Mouse (Mus musculus): ENCODE measurements around the gene Pard3. TPM values are rescaled to one million over a fixed set of nuclear protein-coding genes. Genes with fewer than 3 reads are reported as not detected.

Gene Pard3
- polyA plus RNA-seq, 1 experiment from 2014 or later, result 16.4 TPM

- no peak for ATAC-seq
- no peaks in the 10 kb centered on the region for H3K36me3 ChIP-seq (ENCODE audit: control insufficient read depth, insufficient read depth)
- H3K27me3 ChIP-seq (replicated peaks; ENCODE audit: control insufficient read depth, insufficient read depth, low read length), result peaks cover 2% of the 10 kb centered on the region; the same call in 1 of the 2 replicates
- no peak overlapping the region for H3K4me2 ChIP-seq (ENCODE audit: low read length)
- 72% methylated on average over 2 of the region's 2 CpGs for WGBS
- H3K4me1 ChIP-seq (replicated peaks; ENCODE audit: control insufficient read depth, insufficient read depth, low read length), result peaks cover 10% of the 10 kb centered on the region
- H3K9me3 ChIP-seq (ENCODE audit: control insufficient read depth, low read length), result no peaks in the 10 kb centered on the region
- no peak overlapping the region for H3K4me3 ChIP-seq (replicated peaks; ENCODE audit: low read length)
- H3K9ac ChIP-seq (replicated peaks; ENCODE audit: low read depth, low read length), result no peak overlapping the region
- no peak overlapping the region for H3K27ac ChIP-seq (ENCODE audit: low read length)
These were observed 4.9 kb upstream of the Pard3 start for GRCm38 (mm10) chr8:127058759-127059158.

DNA sequence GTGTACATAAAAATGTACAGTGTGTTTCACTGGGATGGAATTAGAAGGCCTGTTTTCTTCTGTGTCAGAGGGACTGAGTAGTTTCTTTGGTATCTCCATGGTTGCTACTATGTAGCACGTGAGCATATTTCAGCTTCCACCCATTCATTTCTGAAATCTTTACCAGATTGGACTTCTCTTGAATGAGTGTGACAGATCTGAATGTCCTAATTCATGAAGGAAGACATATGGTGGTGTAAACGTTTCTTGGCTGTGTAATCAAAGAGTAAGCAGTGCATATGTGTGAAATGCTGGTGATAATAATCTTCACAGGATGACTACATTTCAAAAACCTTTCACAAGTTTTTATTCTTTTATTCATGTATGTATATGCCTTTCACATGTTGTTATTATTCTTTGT lies 3.9 kb upstream of the Pard3 start:
- Histone ChIP-seq H3K9me3 (ENCODE audit: control insufficient read depth, low read length) (no peaks in the 10 kb centered on the region), H3K36me3 (ENCODE audit: control insufficient read depth, insufficient read depth) (no peaks in the 10 kb centered on the region), H3K27ac (ENCODE audit: low read length) (no peak overlapping the region), H3K4me3 (replicated peaks; ENCODE audit: low read length) (no peak overlapping the region), H3K4me1 (replicated peaks; ENCODE audit: control insufficient read depth, insufficient read depth, low read length) (peaks cover 11% of the 10 kb centered on the region), H3K27me3 (replicated peaks; ENCODE audit: control insufficient read depth, insufficient read depth, low read length) (peaks cover 2% of the 10 kb centered on the region; the same call in 1 of the 2 replicates), H3K4me2 (ENCODE audit: low read length) (no peak overlapping the region), H3K9ac (replicated peaks; ENCODE audit: low read depth, low read length) (no peak overlapping the region)
- WGBS, result 47% methylated on average over 2 of the region's 2 CpGs
- no peak for ATAC-seq

DNA sequence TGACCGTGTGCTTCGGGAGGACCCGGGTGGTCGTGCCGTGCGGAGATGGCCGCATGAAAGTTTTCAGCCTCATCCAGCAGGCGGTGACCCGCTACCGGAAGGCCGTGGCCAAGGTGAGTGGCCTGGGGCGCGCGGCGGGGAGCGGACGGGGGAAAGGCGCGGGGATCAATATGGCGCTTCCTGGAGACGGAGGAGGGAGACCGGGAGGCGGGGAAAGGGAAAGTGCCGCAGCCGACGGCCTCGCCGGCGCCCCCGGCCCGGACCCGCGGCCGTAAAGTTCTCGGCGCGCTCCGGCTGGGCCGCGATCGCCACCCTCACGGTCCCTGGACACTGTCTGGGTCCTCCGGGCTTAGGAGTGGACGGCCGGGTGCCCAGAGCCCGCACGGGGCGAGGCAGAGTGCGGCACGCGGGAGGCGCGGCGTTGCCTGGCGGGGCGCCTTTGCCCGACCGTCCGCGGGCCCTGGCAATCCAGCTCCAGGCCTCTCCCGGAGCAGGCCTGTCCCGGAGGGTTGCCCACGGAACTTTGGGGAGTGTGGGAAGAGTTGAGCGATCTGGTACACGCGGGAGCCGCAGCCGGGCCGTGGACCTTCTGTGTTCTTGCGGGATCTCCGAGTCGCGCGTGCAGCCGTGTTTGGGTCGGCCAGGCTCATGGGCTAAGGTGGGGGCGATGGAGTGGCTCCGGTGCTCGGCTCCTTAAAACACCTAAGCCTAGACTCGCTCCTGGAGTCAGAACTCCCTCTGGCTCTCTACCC lies 844 bp downstream of the Pard3 start:
- H3K4me2 ChIP-seq (ENCODE audit: low read length), result peak overlapping the region; percentile 89
- peak overlapping the region; percentile 88 for H3K27ac ChIP-seq (ENCODE audit: low read length)

GRCm38 (mm10) chr8:127065113-127065473 lies 1.4 kb downstream of the Pard3 start:
- Histone ChIP-seq H3K9me3 (ENCODE audit: control insufficient read depth, low read length) (no peaks in the 10 kb centered on the region), H3K27me3 (replicated peaks; ENCODE audit: control insufficient read depth, insufficient read depth, low read length) (peaks cover 2% of the 10 kb centered on the region; the same call in 1 of the 2 replicates), H3K36me3 (ENCODE audit: control insufficient read depth, insufficient read depth) (no peaks in the 10 kb centered on the region), H3K27ac (ENCODE audit: low read length) (peak overlapping the region; percentile 88), H3K4me2 (ENCODE audit: low read length) (peak overlapping the region; percentile 89), H3K9ac (replicated peaks; ENCODE audit: low read depth, low read length) (peak overlapping the region; percentile 87), H3K4me3 (replicated peaks; ENCODE audit: low read length) (peak overlapping the region; percentile 93), H3K4me1 (replicated peaks; ENCODE audit: control insufficient read depth, insufficient read depth, low read length) (peaks cover 29% of the 10 kb centered on the region)
- no peak for ATAC-seq
- WGBS, result under 1% methylated on average over 10 of the region's 10 CpGs

More for the DNA sequence above, 844 bp downstream of the Pard3 start:
- no peaks in the 10 kb centered on the region for H3K36me3 ChIP-seq (ENCODE audit: control insufficient read depth, insufficient read depth)
- no peaks in the 10 kb centered on the region for H3K9me3 ChIP-seq (ENCODE audit: control insufficient read depth, low read length)
- H3K4me1 ChIP-seq (replicated peaks; ENCODE audit: control insufficient read depth, insufficient read depth, low read length), result peaks cover 24% of the 10 kb centered on the region
- H3K4me3 ChIP-seq (replicated peaks; ENCODE audit: low read length), result peak overlapping the region; percentile 93
- under 1% methylated on average over 60 of the region's 80 CpGs for WGBS
- H3K9ac ChIP-seq (replicated peaks; ENCODE audit: low read depth, low read length), result peak overlapping the region; percentile 87
- ATAC-seq, result peak; percentile 49
- peaks cover 2% of the 10 kb centered on the region; the same call in 1 of the 2 replicates for H3K27me3 ChIP-seq (replicated peaks; ENCODE audit: control insufficient read depth, insufficient read depth, low read length)

DNA sequence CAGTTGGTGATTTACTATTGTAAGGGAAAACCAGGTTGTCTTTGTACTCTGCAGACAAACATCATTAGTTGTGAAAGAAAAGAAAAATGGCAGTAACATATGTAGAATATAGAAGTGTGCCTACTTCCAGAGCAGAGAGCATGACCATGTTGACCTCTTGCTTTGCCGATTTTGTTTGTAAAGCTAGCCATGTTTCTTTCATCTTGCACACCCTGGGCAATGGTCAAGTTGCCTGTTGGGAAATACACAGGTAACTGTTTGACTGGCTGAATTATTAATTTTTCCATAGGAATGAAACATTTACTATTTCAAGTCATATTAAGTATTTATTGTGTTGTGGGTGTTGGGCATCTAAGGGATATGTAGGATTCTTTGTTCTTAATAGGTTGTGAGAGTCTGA lies 2.1 kb downstream of the Pard3 start:
- Histone ChIP-seq H3K9me3 (ENCODE audit: control insufficient read depth, low read length) (no peaks in the 10 kb centered on the region), H3K27ac (ENCODE audit: low read length) (no peak overlapping the region), H3K4me1 (replicated peaks; ENCODE audit: control insufficient read depth, insufficient read depth, low read length) (peaks cover 33% of the 10 kb centered on the region), H3K27me3 (replicated peaks; ENCODE audit: control insufficient read depth, insufficient read depth, low read length) (peaks cover 2% of the 10 kb centered on the region; the same call in 1 of the 2 replicates), H3K4me2 (ENCODE audit: low read length) (peak overlapping the region; percentile 89), H3K9ac (replicated peaks; ENCODE audit: low read depth, low read length) (peak overlapping the region; percentile 87; the same call in 1 of the 2 replicates), H3K36me3 (ENCODE audit: control insufficient read depth, insufficient read depth) (no peaks in the 10 kb centered on the region), H3K4me3 (replicated peaks; ENCODE audit: low read length) (peak overlapping the region; percentile 93)
- no peak for ATAC-seq
- WGBS, result 57% methylated on average over 1 of the region's 1 CpGs

- Histone ChIP-seq H3K27ac (ENCODE audit: low read length) (no peak overlapping the region), H3K4me3 (replicated peaks; ENCODE audit: low read length) (no peak overlapping the region), H3K4me1 (replicated peaks; ENCODE audit: control insufficient read depth, insufficient read depth, low read length) (peaks cover 33% of the 10 kb centered on the region), H3K27me3 (replicated peaks; ENCODE audit: control insufficient read depth, insufficient read depth, low read length) (no peaks in the 10 kb centered on the region), H3K9me3 (ENCODE audit: control insufficient read depth, low read length) (no peaks in the 10 kb centered on the region), H3K4me2 (ENCODE audit: low read length) (no peak overlapping the region), H3K9ac (replicated peaks; ENCODE audit: low read depth, low read length) (no peak overlapping the region), H3K36me3 (ENCODE audit: control insufficient read depth, insufficient read depth) (no peaks in the 10 kb centered on the region)
- no peak for ATAC-seq
These were observed 2.8 kb downstream of the Pard3 start for GRCm38 (mm10) chr8:127066501-127066900.

DNA sequence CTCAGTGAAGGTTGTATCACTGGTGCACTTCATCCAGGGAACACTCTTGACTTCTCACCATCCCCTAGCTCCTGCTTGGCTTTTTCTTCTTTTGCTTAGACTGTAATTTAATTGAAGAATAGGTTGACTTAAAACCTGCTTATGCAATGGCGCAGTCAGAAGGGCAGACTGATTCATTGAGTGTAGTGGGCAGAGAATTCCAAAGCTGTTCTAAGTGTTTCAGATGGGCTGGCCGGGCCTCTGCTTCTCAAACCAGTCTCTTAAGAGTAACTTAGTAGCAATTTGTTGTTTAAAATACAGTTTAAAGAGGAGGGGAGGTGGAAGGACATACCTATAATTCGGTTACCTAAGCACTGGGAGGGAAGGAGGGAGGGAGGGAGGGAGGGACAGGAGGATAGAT lies 5.0 kb downstream of the Pard3 start:
- H3K27me3 ChIP-seq (replicated peaks; ENCODE audit: control insufficient read depth, insufficient read depth, low read length), result no peaks in the 10 kb centered on the region
- H3K4me1 ChIP-seq (replicated peaks; ENCODE audit: control insufficient read depth, insufficient read depth, low read length), result peaks cover 27% of the 10 kb centered on the region
- no peaks in the 10 kb centered on the region for H3K36me3 ChIP-seq (ENCODE audit: control insufficient read depth, insufficient read depth)
- no peak for ATAC-seq
- H3K27ac ChIP-seq (ENCODE audit: low read length), result no peak overlapping the region
- H3K4me3 ChIP-seq (replicated peaks; ENCODE audit: low read length), result no peak overlapping the region
- no peak overlapping the region for H3K4me2 ChIP-seq (ENCODE audit: low read length)
- H3K9ac ChIP-seq (replicated peaks; ENCODE audit: low read depth, low read length), result no peak overlapping the region
- H3K9me3 ChIP-seq (ENCODE audit: control insufficient read depth, low read length), result no peaks in the 10 kb centered on the region
- 85% methylated on average over 3 of the region's 3 CpGs for WGBS

GRCm38 (mm10) chr8:127070225-127070624 lies 6.5 kb downstream of the Pard3 start:
- Histone ChIP-seq H3K9ac (replicated peaks; ENCODE audit: low read depth, low read length) (no peak overlapping the region), H3K27me3 (replicated peaks; ENCODE audit: control insufficient read depth, insufficient read depth, low read length) (no peaks in the 10 kb centered on the region), H3K27ac (ENCODE audit: low read length) (no peak overlapping the region), H3K4me1 (replicated peaks; ENCODE audit: control insufficient read depth, insufficient read depth, low read length) (peaks cover 29% of the 10 kb centered on the region), H3K9me3 (ENCODE audit: control insufficient read depth, low read length) (no peaks in the 10 kb centered on the region), H3K4me3 (replicated peaks; ENCODE audit: low read length) (no peak overlapping the region), H3K36me3 (ENCODE audit: control insufficient read depth, insufficient read depth) (no peaks in the 10 kb centered on the region), H3K4me2 (ENCODE audit: low read length) (no peak overlapping the region)
- WGBS, result 35% methylated on average over 3 of the region's 3 CpGs
- 0 out of 2 replicates have a peak, but pooled peaks have one; percentile 49 for ATAC-seq

- Histone ChIP-seq H3K4me1 (replicated peaks; ENCODE audit: control insufficient read depth, insufficient read depth, low read length) (peaks cover 20% of the 10 kb centered on the region), H3K4me2 (ENCODE audit: low read length) (no peak overlapping the region), H3K9me3 (ENCODE audit: control insufficient read depth, low read length) (no peaks in the 10 kb centered on the region), H3K27ac (ENCODE audit: low read length) (no peak overlapping the region), H3K27me3 (replicated peaks; ENCODE audit: control insufficient read depth, insufficient read depth, low read length) (no peaks in the 10 kb centered on the region), H3K4me3 (replicated peaks; ENCODE audit: low read length) (no peak overlapping the region), H3K9ac (replicated peaks; ENCODE audit: low read depth, low read length) (no peak overlapping the region), H3K36me3 (ENCODE audit: control insufficient read depth, insufficient read depth) (no peaks in the 10 kb centered on the region)
- 84% methylated on average over 5 of the region's 5 CpGs for WGBS
- ATAC-seq, result no peak
These were observed 9.4 kb downstream of the Pard3 start for GRCm38 (mm10) chr8:127073052-127073618.
